Mouse (Mus musculus): ENCODE measurements around the gene Omd.

- TF ChIP-seq CTCF (IDR thresholded peaks at IDR 0.05; ENCODE audit: low read depth, low read length) (no peak), TAL1 (conservative IDR thresholded peaks at IDR 0.05; ENCODE audit: low read depth, low read length) (no peak), GATA2 (IDR thresholded peaks at IDR 0.05; ENCODE audit: borderline replicate concordance, low read depth, low read length) (no peak), GATA1 (IDR thresholded peaks at IDR 0.05; ENCODE audit: borderline replicate concordance, low read length) (no peak)
Measured at GRCm38 (mm10) chr13:49586062-49586461, 3.8 kb downstream of the Omd start.
